Mouse (Mus musculus) cortical plate, adult 2 months (tissue): Measurements from ENCODE around the gene Fermt2. TPM values are rescaled to one million over a fixed set of nuclear protein-coding genes. Genes with fewer than 3 reads are reported as not detected.
A peak's percentile ranks its signal among the peaks of the same experiment; 100 is the strongest.

ENCODE experiments used
- H3K27ac ChIP-seq: fragments of 200-500 bp; 2 replicates; pipeline ENCODE4 v1.5.1; 2012; ENCODE audit warnings: low read length, control low read depth, inconsistent platforms; ENCODE audit not compliant: insufficient read depth
- H3K4me1 ChIP-seq: fragments of 200-500 bp; 2 replicates; pipeline ENCODE4 v1.6.1; 2011; ENCODE audit warnings: low read length; ENCODE audit not compliant: control insufficient read depth, insufficient read depth
- H3K4me3 ChIP-seq: fragments of 200-500 bp; 2 replicates; pipeline ENCODE4 v1.5.1; 2011; ENCODE audit warnings: mild to moderate bottlenecking, low read length, control low read depth; ENCODE audit not compliant: insufficient read depth
- CTCF ChIP-seq: fragments of 200-500 bp; IDR thresholded peaks from 2 replicates; pipeline ENCODE4 v1.5.1; 2011; ENCODE audit warnings: mild to moderate bottlenecking, control low read depth, low read length; ENCODE audit not compliant: insufficient read depth; ENCODE audit errors: extremely low read depth
- POLR2A ChIP-seq: fragments of 200-500 bp; IDR thresholded peaks from 2 replicates; pipeline ENCODE4 v1.6.1; 2011; ENCODE audit warnings: mild to moderate bottlenecking, low read length, control low read depth; ENCODE audit not compliant: insufficient read depth; ENCODE audit errors: extremely low read depth
- polyA plus RNA-seq: library from polyadenylated mRNA; depleted of rRNA; stranded (reverse); fragments of >200 nt; gene quantifications from 2 replicates; pipeline ENCODE4 v1.2.3, GENCODE M21; 2012

The Fermt2 gene
- polyA plus RNA-seq, 1 experiment: 108 TPM

DNA sequence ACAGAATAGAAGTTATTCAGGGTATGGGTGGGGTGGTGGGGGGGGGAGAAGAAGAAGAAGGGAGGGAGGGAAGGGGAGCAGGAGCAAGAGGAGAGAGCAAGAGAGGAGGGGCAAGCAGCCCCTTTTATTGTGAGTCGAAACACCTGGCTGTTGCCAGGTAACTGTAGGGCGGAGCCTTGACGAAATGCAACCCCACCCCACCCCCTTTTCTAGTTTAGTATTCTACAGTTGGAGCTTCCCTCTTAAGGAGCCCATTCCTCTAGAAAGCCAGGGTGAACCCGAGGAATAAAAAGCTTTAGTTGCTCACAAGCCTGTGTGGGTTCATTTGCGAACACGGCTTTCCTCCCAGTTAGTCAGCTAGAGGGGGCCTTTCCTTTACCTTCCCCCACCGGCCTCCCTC lies 85.0 kb downstream of the Fermt2 start:
- H3K4me1 ChIP-seq: no peaks in the 10 kb centered on the region
- no peak overlapping the region for H3K27ac ChIP-seq
- TF ChIP-seq POLR2A (no peak), CTCF (no peak)
- no peak overlapping the region for H3K4me3 ChIP-seq

DNA sequence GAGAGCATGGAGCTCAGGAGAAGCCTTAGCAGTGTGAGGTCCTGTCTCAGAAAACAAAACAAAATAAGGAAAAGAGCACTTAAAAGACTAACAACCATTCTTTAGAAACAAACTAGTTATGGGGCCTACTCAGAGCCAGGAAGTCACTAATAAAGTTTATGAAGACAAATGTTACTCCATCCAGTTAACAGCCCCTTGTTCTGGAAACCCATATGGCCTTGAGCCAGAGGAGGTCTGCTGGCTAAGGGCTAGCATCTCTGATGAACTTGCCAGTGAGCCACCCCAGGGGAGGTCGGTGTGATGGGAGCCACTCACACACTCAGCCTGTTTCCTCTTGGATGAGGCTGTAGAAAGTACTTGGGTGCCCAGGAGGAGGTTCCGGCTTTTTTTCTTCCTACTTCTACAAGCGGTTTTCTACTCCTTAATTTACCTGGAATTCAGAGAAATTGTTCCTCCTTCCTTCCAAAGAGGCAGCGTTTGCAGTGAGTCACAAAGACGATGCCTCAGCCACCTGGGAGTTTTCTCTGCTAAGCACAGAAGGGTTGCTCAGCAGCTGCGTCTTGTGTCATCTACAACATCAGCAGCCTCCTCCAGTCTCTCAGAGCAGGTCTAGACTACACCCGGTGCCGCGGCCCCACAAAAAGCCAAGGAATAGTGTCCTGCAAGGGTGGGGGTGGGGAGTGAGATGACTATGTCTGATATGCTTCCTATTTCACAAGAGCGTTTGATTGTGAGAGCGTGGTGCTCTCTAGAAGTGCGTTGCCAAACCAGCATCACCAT lies 86.9 kb downstream of the Fermt2 start:
- TF ChIP-seq POLR2A (no peak), CTCF (no peak)
- H3K4me1 ChIP-seq: no peaks in the 10 kb centered on the region
- no peak overlapping the region for H3K27ac ChIP-seq
- H3K4me3 ChIP-seq: no peak overlapping the region

GRCm38 (mm10) chr14:45441291-45441690 lies 88.6 kb downstream of the Fermt2 start:
- Histone ChIP-seq H3K4me3 (no peak overlapping the region), H3K4me1 (no peaks in the 10 kb centered on the region), H3K27ac (no peak overlapping the region)
- TF ChIP-seq POLR2A (no peak), CTCF (no peak)

DNA sequence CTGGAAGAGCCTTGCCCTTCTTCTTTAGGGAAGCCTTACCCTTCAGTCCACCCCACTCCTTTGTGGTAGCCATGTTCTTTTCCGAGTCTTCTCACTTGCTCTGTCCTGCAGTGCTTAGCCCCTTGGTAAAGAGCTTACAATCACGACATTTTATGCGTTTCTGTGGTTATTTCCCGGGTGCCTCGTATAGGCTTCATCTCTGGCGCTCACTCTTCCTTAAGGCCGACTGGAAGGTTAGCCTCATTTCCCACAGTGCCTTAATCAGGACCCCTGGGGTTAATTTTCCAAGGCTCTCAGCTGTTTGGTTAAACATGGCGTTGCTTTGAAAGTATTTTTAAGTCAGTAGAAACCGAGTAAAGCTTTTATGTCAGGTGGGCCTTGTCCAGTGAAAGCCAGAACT lies 90.5 kb downstream of the Fermt2 start:
- Histone ChIP-seq H3K4me3 (no peak overlapping the region), H3K27ac (no peak overlapping the region), H3K4me1 (no peaks in the 10 kb centered on the region)
- TF ChIP-seq CTCF (no peak), POLR2A (no peak)

- Histone ChIP-seq H3K4me1 (no peaks in the 10 kb centered on the region), H3K4me3 (no peak overlapping the region), H3K27ac (no peak overlapping the region)
- TF ChIP-seq POLR2A (no peak), CTCF (no peak)
Measured at GRCm38 (mm10) chr14:45438931-45439275, 91.0 kb downstream of the Fermt2 start.

- no peak overlapping the region for H3K4me3 ChIP-seq
Measured at GRCm38 (mm10) chr14:45438250-45438930, 91.5 kb downstream of the Fermt2 start.

GRCm38 (mm10) chr14:45434220-45434619 lies 95.7 kb downstream of the Fermt2 start:
- Histone ChIP-seq H3K4me1 (no peaks in the 10 kb centered on the region), H3K27ac (no peak overlapping the region), H3K4me3 (no peak overlapping the region)
- TF ChIP-seq POLR2A: no peak
- peak; percentile 36; the same call in 1 of the 2 replicates for TF ChIP-seq CTCF

More at GRCm38 (mm10) chr14:45438250-45438930, 91.5 kb downstream of the Fermt2 start:
- Histone ChIP-seq H3K27ac (no peak overlapping the region), H3K4me1 (no peaks in the 10 kb centered on the region)
- TF ChIP-seq CTCF (no peak), POLR2A (no peak)

DNA sequence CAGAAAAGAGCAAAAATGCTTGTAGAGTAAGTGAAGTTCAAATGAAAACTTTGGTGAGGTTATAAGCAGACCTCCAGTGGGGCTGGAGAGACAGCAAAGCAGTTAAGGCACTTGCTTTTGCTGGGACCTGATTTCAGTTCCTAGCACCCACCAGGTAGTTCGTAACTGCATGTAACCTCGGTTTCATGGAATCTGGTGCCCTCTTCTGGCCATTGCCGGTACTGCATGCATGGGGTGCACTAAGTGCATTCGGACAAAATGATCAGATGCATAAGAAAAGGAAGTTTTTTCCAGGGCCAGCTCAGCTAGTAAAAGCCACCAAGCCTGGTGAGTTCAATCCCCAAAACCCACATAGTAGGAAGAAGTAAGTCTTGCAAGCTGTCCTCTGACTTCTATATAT lies 97.9 kb downstream of the Fermt2 start:
- Histone ChIP-seq H3K4me1 (no peaks in the 10 kb centered on the region), H3K4me3 (no peak overlapping the region), H3K27ac (no peak overlapping the region)
- no peak for TF ChIP-seq POLR2A
- peak; percentile 37 for TF ChIP-seq CTCF

GRCm38 (mm10) chr14:45430066-45430842 lies 99.7 kb downstream of the Fermt2 start:
- Histone ChIP-seq H3K4me3 (no peak overlapping the region), H3K27ac (no peak overlapping the region), H3K4me1 (no peaks in the 10 kb centered on the region)
- TF ChIP-seq POLR2A: no peak
- TF ChIP-seq CTCF: no peak
